Mouse (Mus musculus) liver, embryonic 12.5 days (tissue): ENCODE results near the gene Rnf151. TPM values are rescaled to one million over a fixed set of nuclear protein-coding genes. Genes with fewer than 3 reads are reported as not detected.
"Not testable (repeated sequence)": the region's sequence is repeated elsewhere in the genome, so short reads cannot be mapped to it uniquely, and the experiment has no call there.

Experiments
- ATAC-seq: fragments of 200-750 bp; cut with Nextera tagmentation; 2 replicates; pipeline ENCODE4 v1.8.0; 2017; ENCODE audit warnings: moderate number of reproducible peaks, mild to moderate bottlenecking, moderate library complexity
- H3K27ac ChIP-seq: fragments of 300-500 bp; sonication (generic); 2 replicates; pipeline ENCODE4 v1.5.1; 2016; ENCODE audit warnings: mild to moderate bottlenecking
- H3K27me3 ChIP-seq: fragments of 300-500 bp; sonication (generic); replicated peaks from 2 replicates; pipeline ENCODE4 v1.6.1; 2016; ENCODE audit warnings: mild to moderate bottlenecking, moderate library complexity
- H3K36me3 ChIP-seq: fragments of 300-500 bp; sonication (generic); 2 replicates; pipeline ENCODE4 v1.6.1; 2016; ENCODE audit warnings: mild to moderate bottlenecking, moderate library complexity
- H3K4me1 ChIP-seq: fragments of 300-500 bp; sonication (generic); 2 replicates; pipeline ENCODE4 v1.6.1; 2016
- H3K4me2 ChIP-seq: fragments of 300-500 bp; sonication (generic); 2 replicates; pipeline ENCODE4 v1.6.1; 2016; ENCODE audit warnings: mild to moderate bottlenecking, moderate library complexity
- H3K4me3 ChIP-seq: fragments of 300-500 bp; sonication (generic); 2 replicates; pipeline ENCODE4 v1.5.1; 2016; ENCODE audit warnings: mild to moderate bottlenecking, moderate library complexity
- H3K9ac ChIP-seq: fragments of 300-500 bp; sonication (generic); 2 replicates; pipeline ENCODE4 v1.6.1; 2016; ENCODE audit warnings: mild to moderate bottlenecking, moderate library complexity
- H3K9me3 ChIP-seq: fragments of 300-500 bp; sonication (generic); replicated peaks from 2 replicates; pipeline ENCODE4 v1.6.1; 2016; ENCODE audit warnings: mild to moderate bottlenecking, moderate library complexity
- WGBS: fragments of 180-500 bp; shearing (Covaris S2); methylation state at CpG from one replicate; pipeline ENCODE4 v1.1.7; 2016; ENCODE audit not compliant: insufficient replicate concordance; 5-methylcytosine and 5-hydroxymethylcytosine counted together
- polyA plus RNA-seq: library from polyadenylated mRNA; unstranded; fragments of >200 nt; fragmentation: Nextera tagmentation; extraction: Ambion mirVana; gene quantifications from 2 replicates; pipeline ENCODE4 v1.2.1, GENCODE M21; 2016

Rnf151 gene
- polyA plus RNA-seq, 1 experiment from 2014 or later = 0.46 TPM

GRCm38 (mm10) chr17:24718938-24719337, 1.1 kb upstream of the Rnf151 start:
- 29% methylated on average over 5 of the region's 5 CpGs for WGBS
- peaks cover 42% of the 10 kb centered on the region for H3K4me1 ChIP-seq
- H3K4me2 ChIP-seq = peak overlapping the region; percentile 80
- H3K27ac ChIP-seq = peak overlapping the region; percentile 85
- H3K4me3 ChIP-seq = peak overlapping the region; percentile 92
- peaks cover 59% of the 10 kb centered on the region for H3K36me3 ChIP-seq
- H3K9me3 ChIP-seq, ATAC-seq, H3K27me3 ChIP-seq: not testable (repeated sequence)
- peak overlapping the region; percentile 93 for H3K9ac ChIP-seq

- Histone ChIP-seq H3K27me3 (no peaks in the 10 kb centered on the region), H3K27ac (no peak overlapping the region), H3K9ac (no peak overlapping the region), H3K9me3 (no peaks in the 10 kb centered on the region), H3K36me3 (peaks cover 44% of the 10 kb centered on the region), H3K4me1 (peaks cover 16% of the 10 kb centered on the region), H3K4me2 (no peak overlapping the region), H3K4me3 (no peak overlapping the region)
- no peak for ATAC-seq
- WGBS = 92% methylated on average over 15 of the region's 15 CpGs
These were observed 1.6 kb downstream of the Rnf151 start for GRCm38 (mm10) chr17:24716166-24716682.

GRCm38 (mm10) chr17:24715556-24715955, 2.3 kb downstream of the Rnf151 start:
- H3K4me2 ChIP-seq = no peak overlapping the region
- H3K27ac ChIP-seq = no peak overlapping the region
- H3K36me3 ChIP-seq = peaks cover 39% of the 10 kb centered on the region
- H3K4me3 ChIP-seq = no peak overlapping the region
- no peak overlapping the region for H3K9ac ChIP-seq
- ATAC-seq = no peak
- peaks cover 15% of the 10 kb centered on the region for H3K4me1 ChIP-seq
- H3K27me3 ChIP-seq = no peaks in the 10 kb centered on the region
- no peaks in the 10 kb centered on the region for H3K9me3 ChIP-seq
- 84% methylated on average over 6 of the region's 6 CpGs for WGBS

- peaks cover 36% of the 10 kb centered on the region for H3K4me1 ChIP-seq
- H3K4me3 ChIP-seq = peak overlapping the region; percentile 74
- peak overlapping the region; percentile 83 for H3K4me2 ChIP-seq
- H3K9ac ChIP-seq = peak overlapping the region; percentile 77; the same call in 1 of the 2 replicates
- no peaks in the 10 kb centered on the region for H3K27me3 ChIP-seq
- peaks cover 23% of the 10 kb centered on the region for H3K36me3 ChIP-seq
- 17% methylated on average over 2 of the region's 2 CpGs for WGBS
- ATAC-seq = no peak
- peak overlapping the region; percentile 85; the same call in 1 of the 2 replicates for H3K27ac ChIP-seq
- H3K9me3 ChIP-seq = no peaks in the 10 kb centered on the region
These were observed 9.2 kb downstream of the Rnf151 start for GRCm38 (mm10) chr17:24708646-24709045.

GRCm38 (mm10) chr17:24707801-24708425, 9.9 kb downstream of the Rnf151 start:
- peaks cover 36% of the 10 kb centered on the region for H3K4me1 ChIP-seq
- ATAC-seq = peak; percentile 65; the same call in 1 of the 2 replicates
- H3K9ac ChIP-seq = peak overlapping the region; percentile 77
- H3K36me3 ChIP-seq = peaks cover 30% of the 10 kb centered on the region
- H3K9me3 ChIP-seq = no peaks in the 10 kb centered on the region
- peak overlapping the region; percentile 85 for H3K27ac ChIP-seq
- no peaks in the 10 kb centered on the region for H3K27me3 ChIP-seq
- 3% methylated on average over 24 of the region's 24 CpGs for WGBS
- peak overlapping the region; percentile 83 for H3K4me2 ChIP-seq
- H3K4me3 ChIP-seq = peak overlapping the region; percentile 74

- Histone ChIP-seq H3K4me1 (peaks cover 36% of the 10 kb centered on the region), H3K36me3 (peaks cover 37% of the 10 kb centered on the region), H3K4me3 (peak within 1 kb of the TSS; percentile 74), H3K9ac (peak within 1 kb of the TSS; percentile 77), H3K27ac (peak within 1 kb of the TSS; percentile 85), H3K9me3 (no peaks in the 10 kb centered on the region), H3K27me3 (no peaks in the 10 kb centered on the region), H3K4me2 (peak within 1 kb of the TSS; percentile 83)
- peak; percentile 82 for ATAC-seq
- 1% methylated on average over 32 of the region's 32 CpGs for WGBS
These were observed 10.7 kb downstream of the Rnf151 start, which contains the start of gene Tbl3 for GRCm38 (mm10) chr17:24706982-24707800. Gene Tbl3, minus strand, starts transcription at chr17:24707660.

GRCm38 (mm10) chr17:24705821-24706220, 12.0 kb downstream of the Rnf151 start:
- peaks cover 50% of the 10 kb centered on the region for H3K36me3 ChIP-seq
- no peak for ATAC-seq
- H3K27me3 ChIP-seq = no peaks in the 10 kb centered on the region
- peak overlapping the region; percentile 74; the same call in 1 of the 2 replicates for H3K4me3 ChIP-seq
- peaks cover 36% of the 10 kb centered on the region for H3K4me1 ChIP-seq
- H3K4me2 ChIP-seq = peak overlapping the region; percentile 83
- no peak overlapping the region for H3K27ac ChIP-seq
- WGBS = 87% methylated on average over 3 of the region's 3 CpGs
- H3K9ac ChIP-seq = peak overlapping the region; percentile 77
- H3K9me3 ChIP-seq = no peaks in the 10 kb centered on the region

GRCm38 (mm10) chr17:24701251-24701650, 16.6 kb downstream of the Rnf151 start:
- Histone ChIP-seq H3K4me2 (no peak overlapping the region), H3K36me3 (peaks cover 66% of the 10 kb centered on the region), H3K27me3 (0 out of 2 replicates have a peak, but pooled peaks cover 7% of the 10 kb centered on the region), H3K27ac (no peak overlapping the region), H3K9ac (no peak overlapping the region), H3K9me3 (no peaks in the 10 kb centered on the region), H3K4me1 (peaks cover 32% of the 10 kb centered on the region), H3K4me3 (no peak overlapping the region)
- ATAC-seq = no peak
- 88% methylated on average over 9 of the region's 9 CpGs for whole genome bisulfite sequencing

- WGBS = 58% methylated on average over 2 of the region's 2 CpGs
- no peak overlapping the region for H3K27ac ChIP-seq
- 0 out of 2 replicates have a peak, but pooled peaks cover 7% of the 10 kb centered on the region for H3K27me3 ChIP-seq
- H3K36me3 ChIP-seq = peaks cover 51% of the 10 kb centered on the region
- no peak for ATAC-seq
- no peak overlapping the region for H3K9ac ChIP-seq
- H3K4me3 ChIP-seq = no peak overlapping the region
- H3K4me2 ChIP-seq = no peak overlapping the region
- peaks cover 31% of the 10 kb centered on the region for H3K4me1 ChIP-seq
- H3K9me3 ChIP-seq = no peaks in the 10 kb centered on the region
These were observed 18.4 kb downstream of the Rnf151 start for GRCm38 (mm10) chr17:24699473-24699872.

GRCm38 (mm10) chr17:24698715-24699114, 19.1 kb downstream of the Rnf151 start:
- Histone ChIP-seq H3K4me3 (no peak overlapping the region), H3K27ac (no peak overlapping the region), H3K4me1 (peaks cover 35% of the 10 kb centered on the region), H3K9ac (no peak overlapping the region), H3K9me3 (no peaks in the 10 kb centered on the region), H3K36me3 (peaks cover 49% of the 10 kb centered on the region), H3K4me2 (no peak overlapping the region), H3K27me3 (0 out of 2 replicates have a peak, but pooled peaks cover 7% of the 10 kb centered on the region)
- 73% methylated on average over 9 of the region's 9 CpGs for WGBS
- no peak for ATAC-seq

GRCm38 (mm10) chr17:24697985-24698384, 19.9 kb downstream of the Rnf151 start:
- H3K36me3 ChIP-seq = peaks cover 48% of the 10 kb centered on the region
- H3K9ac ChIP-seq = no peak overlapping the region
- WGBS = 22% methylated on average over 5 of the region's 5 CpGs
- ATAC-seq = no peak
- no peak overlapping the region for H3K4me3 ChIP-seq
- H3K27me3 ChIP-seq = 0 out of 2 replicates have a peak, but pooled peaks cover 10% of the 10 kb centered on the region
- H3K4me2 ChIP-seq = no peak overlapping the region
- peaks cover 35% of the 10 kb centered on the region for H3K4me1 ChIP-seq
- H3K9me3 ChIP-seq = no peaks in the 10 kb centered on the region
- H3K27ac ChIP-seq = no peak overlapping the region
